Mouse (Mus musculus): ENCODE measurements around the gene Gm20388. TPM values are rescaled to one million over a fixed set of nuclear protein-coding genes. Genes with fewer than 3 reads are reported as not detected.
A peak's percentile ranks its signal among the peaks of the same experiment; 100 is the strongest.

Gene Gm20388
- polyA plus RNA-seq, 1 experiment: 49.7 TPM

- WGBS: 36% methylated on average over 5 of the region's 5 CpGs
- no peak for DNase-seq
- TF ChIP-seq POLR2A (IDR thresholded peaks at IDR 0.05; ENCODE audit: low read depth, low read length) (no peak), CTCF (conservative IDR thresholded peaks at IDR 0.05; ENCODE audit: insufficient read depth, insufficient read length, low read depth, low read length) (no peak)
- no peaks in the 10 kb centered on the region for H3K27me3 ChIP-seq (replicated peaks; ENCODE audit: control insufficient read depth, insufficient read depth, low read length)
- H3K4me1 ChIP-seq (ENCODE audit: control insufficient read depth, insufficient read depth, low read length): no peaks in the 10 kb centered on the region
- no peak overlapping the region for H3K27ac ChIP-seq (ENCODE audit: insufficient read depth, low read depth, low read length)
- no peak overlapping the region for H3K4me3 ChIP-seq (ENCODE audit: insufficient read depth, low read depth, low read length)
- H3K36me3 ChIP-seq (ENCODE audit: control insufficient read depth, insufficient read depth, low read length): no peaks in the 10 kb centered on the region
Measured at GRCm38 (mm10) chr8:123697329-123697728, 3786.7 kb downstream of the Gm20388 start.

GRCm38 (mm10) chr8:123700399-123701070 lies 3789.9 kb downstream of the Gm20388 start:
- no peak overlapping the region for H3K4me3 ChIP-seq (ENCODE audit: insufficient read depth, low read depth, low read length)
- DNase-seq: no peak
- H3K27ac ChIP-seq (ENCODE audit: insufficient read depth, low read depth, low read length): no peak overlapping the region
- 50% methylated on average over 12 of the region's 12 CpGs for WGBS
- no peaks in the 10 kb centered on the region for H3K27me3 ChIP-seq (replicated peaks; ENCODE audit: control insufficient read depth, insufficient read depth, low read length)
- H3K4me1 ChIP-seq (ENCODE audit: control insufficient read depth, insufficient read depth, low read length): no peaks in the 10 kb centered on the region
- TF ChIP-seq CTCF (conservative IDR thresholded peaks at IDR 0.05; ENCODE audit: insufficient read depth, insufficient read length, low read depth, low read length) (no peak), POLR2A (IDR thresholded peaks at IDR 0.05; ENCODE audit: low read depth, low read length) (no peak)
- no peaks in the 10 kb centered on the region for H3K36me3 ChIP-seq (ENCODE audit: control insufficient read depth, insufficient read depth, low read length)

GRCm38 (mm10) chr8:123701952-123702587 lies 3791.4 kb downstream of the Gm20388 start:
- no peak overlapping the region for H3K27ac ChIP-seq (ENCODE audit: insufficient read depth, low read depth, low read length)
- no peaks in the 10 kb centered on the region for H3K36me3 ChIP-seq (ENCODE audit: control insufficient read depth, insufficient read depth, low read length)
- H3K4me1 ChIP-seq (ENCODE audit: control insufficient read depth, insufficient read depth, low read length): no peaks in the 10 kb centered on the region
- DNase-seq: no peak
- H3K4me3 ChIP-seq (ENCODE audit: insufficient read depth, low read depth, low read length): no peak overlapping the region
- TF ChIP-seq CTCF (conservative IDR thresholded peaks at IDR 0.05; ENCODE audit: insufficient read depth, insufficient read length, low read depth, low read length) (no peak), POLR2A (IDR thresholded peaks at IDR 0.05; ENCODE audit: low read depth, low read length) (no peak)
- no peaks in the 10 kb centered on the region for H3K27me3 ChIP-seq (replicated peaks; ENCODE audit: control insufficient read depth, insufficient read depth, low read length)
- WGBS: 74% methylated on average over 15 of the region's 15 CpGs

- Histone ChIP-seq H3K27ac (ENCODE audit: insufficient read depth, low read depth, low read length) (no peak overlapping the region), H3K27me3 (replicated peaks; ENCODE audit: control insufficient read depth, insufficient read depth, low read length) (no peaks in the 10 kb centered on the region), H3K4me3 (ENCODE audit: insufficient read depth, low read depth, low read length) (no peak overlapping the region), H3K36me3 (ENCODE audit: control insufficient read depth, insufficient read depth, low read length) (no peaks in the 10 kb centered on the region), H3K4me1 (ENCODE audit: control insufficient read depth, insufficient read depth, low read length) (no peaks in the 10 kb centered on the region)
- TF ChIP-seq POLR2A (IDR thresholded peaks at IDR 0.05; ENCODE audit: low read depth, low read length) (no peak), CTCF (conservative IDR thresholded peaks at IDR 0.05; ENCODE audit: insufficient read depth, insufficient read length, low read depth, low read length) (no peak)
- WGBS: 48% methylated on average over 5 of the region's 5 CpGs
- DNase-seq: peak; percentile 46
Measured at GRCm38 (mm10) chr8:123705376-123705775, 3794.7 kb downstream of the Gm20388 start.

- DNase-seq: no peak
- no peak overlapping the region for H3K27ac ChIP-seq (ENCODE audit: insufficient read depth, low read depth, low read length)
- H3K36me3 ChIP-seq (ENCODE audit: control insufficient read depth, insufficient read depth, low read length): no peaks in the 10 kb centered on the region
- no peaks in the 10 kb centered on the region for H3K27me3 ChIP-seq (replicated peaks; ENCODE audit: control insufficient read depth, insufficient read depth, low read length)
- 88% methylated on average over 16 of the region's 16 CpGs for WGBS
- no peaks in the 10 kb centered on the region for H3K4me1 ChIP-seq (ENCODE audit: control insufficient read depth, insufficient read depth, low read length)
- H3K4me3 ChIP-seq (ENCODE audit: insufficient read depth, low read depth, low read length): no peak overlapping the region
- TF ChIP-seq CTCF (conservative IDR thresholded peaks at IDR 0.05; ENCODE audit: insufficient read depth, insufficient read length, low read depth, low read length) (no peak), POLR2A (IDR thresholded peaks at IDR 0.05; ENCODE audit: low read depth, low read length) (no peak)
Measured at GRCm38 (mm10) chr8:123707137-123707536, 3796.5 kb downstream of the Gm20388 start.

- no peaks in the 10 kb centered on the region for H3K27me3 ChIP-seq (replicated peaks; ENCODE audit: control insufficient read depth, insufficient read depth, low read length)
- no peak for TF ChIP-seq CTCF (conservative IDR thresholded peaks at IDR 0.05; ENCODE audit: insufficient read depth, insufficient read length, low read depth, low read length)
- no peak for TF ChIP-seq POLR2A (IDR thresholded peaks at IDR 0.05; ENCODE audit: low read depth, low read length)
- H3K4me1 ChIP-seq (ENCODE audit: control insufficient read depth, insufficient read depth, low read length): no peaks in the 10 kb centered on the region
- no peak for DNase-seq
- H3K4me3 ChIP-seq (ENCODE audit: insufficient read depth, low read depth, low read length): no peak overlapping the region
- no peaks in the 10 kb centered on the region for H3K36me3 ChIP-seq (ENCODE audit: control insufficient read depth, insufficient read depth, low read length)
- H3K27ac ChIP-seq (ENCODE audit: insufficient read depth, low read depth, low read length): no peak overlapping the region
- 72% methylated on average over 8 of the region's 8 CpGs for WGBS
Measured at GRCm38 (mm10) chr8:123708729-123709128, 3798.1 kb downstream of the Gm20388 start.

GRCm38 (mm10) chr8:123710335-123710734 lies 3799.7 kb downstream of the Gm20388 start:
- Histone ChIP-seq H3K4me1 (ENCODE audit: control insufficient read depth, insufficient read depth, low read length) (no peaks in the 10 kb centered on the region), H3K27ac (ENCODE audit: insufficient read depth, low read depth, low read length) (no peak overlapping the region), H3K27me3 (replicated peaks; ENCODE audit: control insufficient read depth, insufficient read depth, low read length) (no peaks in the 10 kb centered on the region), H3K4me3 (ENCODE audit: insufficient read depth, low read depth, low read length) (no peak overlapping the region), H3K36me3 (ENCODE audit: control insufficient read depth, insufficient read depth, low read length) (no peaks in the 10 kb centered on the region)
- 91% methylated on average over 5 of the region's 5 CpGs for WGBS
- no peak for DNase-seq
- TF ChIP-seq CTCF (conservative IDR thresholded peaks at IDR 0.05; ENCODE audit: insufficient read depth, insufficient read length, low read depth, low read length): no peak
- TF ChIP-seq POLR2A (IDR thresholded peaks at IDR 0.05; ENCODE audit: low read depth, low read length): no peak

Measured in kidney, adult 2 months (tissue).